Mouse (Mus musculus): Measurements from ENCODE around the gene Dpep3. TPM values are rescaled to one million over a fixed set of nuclear protein-coding genes. Genes with fewer than 3 reads are reported as not detected.
"Not testable (repeated sequence)": the region's sequence is repeated elsewhere in the genome, so short reads cannot be mapped to it uniquely, and the experiment has no call there.

Dpep3 gene
- total and polyA plus RNA-seq, 3 experiments = 0.05 TPM; not detected in 2

DNA sequence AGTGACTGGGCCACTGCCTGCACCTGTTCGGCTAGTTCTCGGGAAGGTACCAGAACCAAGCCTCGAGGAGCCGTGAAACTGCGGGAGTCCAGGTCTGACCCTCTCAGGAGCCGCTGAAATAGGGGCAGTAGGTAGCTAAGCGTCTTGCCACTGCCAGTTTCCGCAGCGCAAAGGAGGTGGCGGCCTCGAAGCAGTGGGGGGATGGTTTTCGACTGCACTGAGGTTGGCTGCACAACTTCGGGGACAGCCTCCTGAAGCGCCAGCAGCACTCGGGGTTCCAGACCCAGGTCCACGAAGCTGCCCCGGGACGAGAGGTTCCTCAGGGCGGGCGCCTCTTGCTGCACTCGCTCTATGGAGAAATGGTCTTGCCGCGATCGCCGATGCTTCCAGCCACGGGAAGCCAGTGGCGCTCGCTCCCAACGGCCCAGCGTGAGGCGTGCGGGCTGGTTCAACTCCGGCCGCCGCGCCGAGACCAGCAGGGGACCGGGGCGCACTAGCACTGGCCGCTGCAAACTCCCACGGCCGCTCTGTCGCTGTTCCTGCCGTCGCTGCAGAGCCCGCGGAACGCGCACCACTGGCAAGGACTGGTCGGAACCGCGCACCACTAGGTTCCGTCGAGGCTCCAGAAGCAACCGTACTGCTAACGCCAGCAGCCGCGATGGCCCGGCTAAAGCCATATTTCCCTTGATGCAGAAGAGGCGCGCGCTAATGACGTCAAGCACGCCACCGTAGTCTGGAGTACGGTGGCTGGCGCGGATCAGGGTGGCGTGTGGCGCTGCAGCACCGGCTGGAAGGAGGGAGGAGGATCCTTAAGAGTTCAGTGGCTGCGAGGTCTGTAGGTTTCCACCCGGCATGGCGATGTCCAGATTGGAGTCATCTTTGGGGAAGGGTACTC, 31.8 kb upstream of the Dpep3 start:
- no peak for TF ChIP-seq CTCF (IDR thresholded peaks at IDR 0.05; ENCODE audit: low read depth, low read length)
- TF ChIP-seq GATA1 (IDR thresholded peaks at IDR 0.05; ENCODE audit: borderline replicate concordance, low read length) = no peak
- no peak for TF ChIP-seq GATA2 (IDR thresholded peaks at IDR 0.05; ENCODE audit: borderline replicate concordance, low read depth, low read length)
- TF ChIP-seq TAL1 (conservative IDR thresholded peaks at IDR 0.05; ENCODE audit: low read depth, low read length) = no peak
- no peak for TF ChIP-seq POLR2AphosphoS5 (IDR thresholded peaks at IDR 0.05; ENCODE audit: insufficient replicate concordance, low read depth, low read length)
- DNase-seq (ENCODE audit: low spot score) = peak; percentile 84
- ATAC-seq (ENCODE audit: extremely low read depth, insufficient number of reproducible peaks, low FRiP score, poor library complexity, severe bottlenecking) = peak; percentile 84
- H3K36me3 ChIP-seq (replicated peaks) = peaks cover 37% of the 10 kb centered on the region
- H3K27me3 ChIP-seq (ENCODE audit: insufficient read depth, low read length) = no peaks in the 10 kb centered on the region
- peaks cover 36% of the 10 kb centered on the region for H3K4me1 ChIP-seq (ENCODE audit: insufficient read depth, low read depth, low read length)
- H3K9me3 ChIP-seq (replicated peaks) = no peaks in the 10 kb centered on the region
- H3K4me3 ChIP-seq (ENCODE audit: low read depth, low read length) = peak overlapping the region; percentile 99

- Histone ChIP-seq H3K36me3 (replicated peaks) (peaks cover 20% of the 10 kb centered on the region), H3K4me1 (ENCODE audit: insufficient read depth, low read depth, low read length) (peaks cover 34% of the 10 kb centered on the region)
- not testable (repeated sequence) for DNase-seq (ENCODE audit: low spot score); ATAC-seq (ENCODE audit: extremely low read depth, insufficient number of reproducible peaks, low FRiP score, poor library complexity, severe bottlenecking); H3K27me3 ChIP-seq (ENCODE audit: insufficient read depth, low read length); H3K9me3 ChIP-seq (replicated peaks); H3K4me3 ChIP-seq (ENCODE audit: low read depth, low read length)
These were observed 28.7 kb upstream of the Dpep3 start for GRCm38 (mm10) chr8:106007891-106008290.

DNA sequence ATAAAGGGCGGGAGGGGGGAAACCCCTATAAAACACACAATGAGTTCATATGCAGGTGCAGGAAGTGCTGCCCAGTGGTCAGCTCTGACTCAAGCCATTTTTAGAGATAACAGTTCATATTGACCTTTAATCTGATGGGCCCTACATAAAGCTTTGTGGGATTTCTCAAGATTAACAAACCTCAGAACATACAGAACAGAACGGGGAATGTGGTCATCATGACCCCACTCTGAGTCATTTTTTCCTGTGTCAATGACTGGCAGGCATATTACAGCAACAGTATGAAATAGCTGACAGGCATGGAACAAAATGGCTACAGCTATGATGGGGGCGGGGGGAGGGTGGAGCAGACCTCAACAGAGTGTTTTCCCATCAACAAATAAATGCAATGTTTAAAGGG, 27.9 kb upstream of the Dpep3 start:
- no peak for TF ChIP-seq GATA1 (IDR thresholded peaks at IDR 0.05; ENCODE audit: borderline replicate concordance, low read length)
- DNase-seq (ENCODE audit: low spot score) = no peak
- no peak overlapping the region for H3K4me3 ChIP-seq (ENCODE audit: low read depth, low read length)
- ATAC-seq (ENCODE audit: extremely low read depth, insufficient number of reproducible peaks, low FRiP score, poor library complexity, severe bottlenecking) = no peak
- peaks cover 20% of the 10 kb centered on the region for H3K36me3 ChIP-seq (replicated peaks)
- no peaks in the 10 kb centered on the region for H3K9me3 ChIP-seq (replicated peaks)
- peaks cover under 1% of the 10 kb centered on the region; the same call in 1 of the 2 replicates for H3K27me3 ChIP-seq (ENCODE audit: insufficient read depth, low read length)
- H3K4me1 ChIP-seq (ENCODE audit: insufficient read depth, low read depth, low read length) = peaks cover 34% of the 10 kb centered on the region

DNA sequence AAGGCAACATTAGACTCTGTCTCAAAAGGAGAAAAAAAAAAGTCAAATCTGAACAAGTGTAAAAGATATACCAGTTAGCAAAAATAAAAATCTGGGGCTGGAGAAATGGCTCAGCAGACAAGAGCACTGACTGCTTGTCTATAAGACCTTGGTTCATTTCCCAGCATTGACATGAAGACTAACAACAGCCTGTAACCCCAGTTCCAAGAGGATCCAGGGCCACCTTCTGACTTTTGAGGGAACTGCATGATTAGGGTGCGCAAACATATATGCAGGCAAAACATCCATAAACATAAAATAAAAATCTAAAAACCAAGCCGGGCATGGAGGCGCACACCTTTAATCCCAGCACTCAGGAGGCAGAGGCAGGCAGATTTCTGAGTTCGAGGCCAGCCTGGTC, 27.2 kb upstream of the Dpep3 start:
- Histone ChIP-seq H3K36me3 (replicated peaks) (peaks cover 20% of the 10 kb centered on the region), H3K27me3 (ENCODE audit: insufficient read depth, low read length) (peaks cover 5% of the 10 kb centered on the region; the same call in 1 of the 2 replicates), H3K9me3 (replicated peaks) (no peaks in the 10 kb centered on the region), H3K4me1 (ENCODE audit: insufficient read depth, low read depth, low read length) (peaks cover 30% of the 10 kb centered on the region), H3K4me3 (ENCODE audit: low read depth, low read length) (no peak overlapping the region)
- no peak for ATAC-seq (ENCODE audit: extremely low read depth, insufficient number of reproducible peaks, low FRiP score, poor library complexity, severe bottlenecking)
- TF ChIP-seq TAL1 (conservative IDR thresholded peaks at IDR 0.05; ENCODE audit: low read depth, low read length) (no peak), GATA1 (IDR thresholded peaks at IDR 0.05; ENCODE audit: borderline replicate concordance, low read length) (no peak), CTCF (IDR thresholded peaks at IDR 0.05; ENCODE audit: low read depth, low read length) (no peak), GATA2 (IDR thresholded peaks at IDR 0.05; ENCODE audit: borderline replicate concordance, low read depth, low read length) (no peak), POLR2AphosphoS5 (IDR thresholded peaks at IDR 0.05; ENCODE audit: insufficient replicate concordance, low read depth, low read length) (no peak)
- DNase-seq (ENCODE audit: low spot score) = no peak

DNA sequence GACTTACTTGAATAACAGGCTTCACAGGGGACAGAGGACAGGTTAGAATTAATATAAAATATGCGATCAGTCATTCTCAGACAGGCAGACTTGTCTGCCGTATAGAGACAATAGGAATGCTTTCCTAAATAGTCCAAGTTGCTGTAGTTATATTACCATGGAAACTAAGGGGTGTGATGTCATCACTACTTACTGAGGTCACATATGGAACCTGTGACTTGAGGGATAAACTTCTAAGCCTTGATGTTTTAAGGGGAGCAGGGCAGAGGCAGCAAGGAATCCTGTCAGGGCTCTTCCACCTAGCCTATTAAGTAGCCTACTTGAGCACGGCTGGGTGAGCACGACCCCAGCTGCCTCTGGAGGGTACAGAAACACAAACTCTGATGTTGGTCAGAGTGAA, 26.6 kb upstream of the Dpep3 start, which contains the start of gene Dpep2nb:
Gene Dpep2nb, minus strand, starts transcription at position 101 of the 400 bp plus-strand sequence.
- ATAC-seq (ENCODE audit: extremely low read depth, insufficient number of reproducible peaks, low FRiP score, poor library complexity, severe bottlenecking) = no peak
- peaks cover 20% of the 10 kb centered on the region for H3K36me3 ChIP-seq (replicated peaks)
- TF ChIP-seq POLR2AphosphoS5 (IDR thresholded peaks at IDR 0.05; ENCODE audit: insufficient replicate concordance, low read depth, low read length) (no peak), GATA1 (IDR thresholded peaks at IDR 0.05; ENCODE audit: borderline replicate concordance, low read length) (no peak), CTCF (IDR thresholded peaks at IDR 0.05; ENCODE audit: low read depth, low read length) (no peak), GATA2 (IDR thresholded peaks at IDR 0.05; ENCODE audit: borderline replicate concordance, low read depth, low read length) (no peak), TAL1 (conservative IDR thresholded peaks at IDR 0.05; ENCODE audit: low read depth, low read length) (no peak)
- H3K9me3 ChIP-seq (replicated peaks) = no peaks in the 10 kb centered on the region
- peaks cover 28% of the 10 kb centered on the region for H3K4me1 ChIP-seq (ENCODE audit: insufficient read depth, low read depth, low read length)
- peaks cover 5% of the 10 kb centered on the region; the same call in 1 of the 2 replicates for H3K27me3 ChIP-seq (ENCODE audit: insufficient read depth, low read length)
- no peak for DNase-seq (ENCODE audit: low spot score)
- no peak within 1 kb of the TSS for H3K4me3 ChIP-seq (ENCODE audit: low read depth, low read length)

DNA sequence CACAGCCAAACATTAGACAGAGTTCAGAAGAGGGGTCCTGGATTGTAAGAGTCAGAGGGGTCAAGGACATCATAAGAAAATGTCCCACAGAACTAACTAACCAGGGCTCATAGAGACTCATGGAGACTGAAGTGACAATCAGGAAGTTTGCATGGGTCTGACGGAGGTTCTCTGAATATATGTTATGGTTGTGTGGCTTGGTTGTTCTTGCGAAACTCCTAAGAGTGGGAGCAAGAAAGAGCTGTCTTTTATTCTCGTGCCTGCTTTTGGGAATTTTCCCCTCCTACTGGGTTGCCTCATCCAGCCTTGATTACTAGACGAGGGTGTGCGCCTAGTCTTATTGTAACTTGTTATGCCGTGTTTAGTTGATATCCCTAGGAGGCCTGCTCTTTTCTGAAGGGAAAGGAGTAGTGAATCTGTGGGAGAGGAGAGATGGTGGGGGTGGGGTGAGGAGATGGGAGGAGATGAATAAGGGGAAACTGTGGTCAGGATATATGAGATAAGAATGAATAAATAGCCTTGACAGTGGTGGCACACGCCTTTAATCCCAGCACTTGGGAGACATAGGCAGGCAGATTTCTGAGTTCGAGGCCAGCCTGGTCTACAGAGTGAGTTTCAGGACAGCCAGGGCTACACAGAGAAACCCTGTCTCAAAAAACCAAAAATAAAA, 25.4 kb upstream of the Dpep3 start:
- H3K4me1 ChIP-seq (ENCODE audit: insufficient read depth, low read depth, low read length) = peaks cover 16% of the 10 kb centered on the region
- TF ChIP-seq GATA1 (IDR thresholded peaks at IDR 0.05; ENCODE audit: borderline replicate concordance, low read length) (no peak), POLR2AphosphoS5 (IDR thresholded peaks at IDR 0.05; ENCODE audit: insufficient replicate concordance, low read depth, low read length) (no peak), TAL1 (conservative IDR thresholded peaks at IDR 0.05; ENCODE audit: low read depth, low read length) (no peak), GATA2 (IDR thresholded peaks at IDR 0.05; ENCODE audit: borderline replicate concordance, low read depth, low read length) (no peak), CTCF (IDR thresholded peaks at IDR 0.05; ENCODE audit: low read depth, low read length) (no peak)
- H3K4me3 ChIP-seq (ENCODE audit: low read depth, low read length) = no peak overlapping the region
- H3K27me3 ChIP-seq (ENCODE audit: insufficient read depth, low read length) = peaks cover 5% of the 10 kb centered on the region; the same call in 1 of the 2 replicates
- DNase-seq (ENCODE audit: low spot score) (no peak), ATAC-seq (ENCODE audit: extremely low read depth, insufficient number of reproducible peaks, low FRiP score, poor library complexity, severe bottlenecking) (no peak)
- H3K9me3 ChIP-seq (replicated peaks) = no peaks in the 10 kb centered on the region
- peaks cover 13% of the 10 kb centered on the region for H3K36me3 ChIP-seq (replicated peaks)

Measured in G1E (cell line).